Mouse (Mus musculus) kidney, postnatal 14 days (tissue): ENCODE measurements at regions not wholly inside any gene's neighbourhood (a gene's known extent, or its start where the extent isn't known, plus 50 kb on each side); places are given as distances from the start of the nearest gene placed in this dataset.

Experiments
- DNase-seq: peaks from one replicate; pipeline ENCODE4 v3.0.0; 2022; ENCODE audit warnings: mixed read lengths

DNA sequence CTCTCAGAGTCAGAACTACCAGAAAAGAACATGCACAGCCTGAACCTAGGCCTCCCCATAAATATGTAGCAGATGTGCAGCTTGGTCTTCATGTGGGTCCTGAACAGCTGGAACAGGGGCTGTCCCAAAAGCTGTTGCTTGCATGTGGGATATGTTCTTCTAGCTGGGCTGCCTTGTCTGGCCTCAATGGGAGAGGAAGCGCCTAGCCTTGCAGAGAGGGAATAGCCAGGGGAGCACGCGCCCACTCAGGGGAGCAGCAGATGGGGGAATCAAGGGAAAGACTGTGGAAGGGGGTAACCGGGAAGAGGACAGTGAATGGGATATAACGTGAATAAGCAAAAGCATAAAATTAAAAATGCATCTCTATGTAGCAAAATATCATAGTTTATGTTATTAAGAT lies 154.9 kb upstream of the Slc30a5 start:
- DNase-seq = no peak

DNA sequence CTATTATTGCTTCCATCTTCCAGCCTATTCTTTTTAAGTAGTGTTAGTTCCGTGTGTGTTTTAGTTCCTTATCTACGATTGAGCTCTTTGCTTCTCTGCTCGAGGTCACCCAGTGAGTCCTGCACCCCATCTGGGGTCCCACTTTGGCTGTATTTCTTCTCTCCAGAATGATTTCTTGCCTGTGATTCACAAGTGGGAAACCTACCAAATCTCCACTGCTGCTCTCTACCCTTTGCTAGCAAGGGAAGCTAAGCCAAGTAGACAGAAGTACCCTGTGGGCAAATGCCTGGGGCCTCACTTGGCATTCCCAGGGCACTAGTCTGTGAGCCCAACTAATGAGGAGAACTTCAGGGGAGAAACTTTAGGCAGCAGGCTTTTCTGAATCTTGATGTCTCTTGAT lies 142.5 kb upstream of the Slc30a5 start:
- no peak for DNase-seq

DNA sequence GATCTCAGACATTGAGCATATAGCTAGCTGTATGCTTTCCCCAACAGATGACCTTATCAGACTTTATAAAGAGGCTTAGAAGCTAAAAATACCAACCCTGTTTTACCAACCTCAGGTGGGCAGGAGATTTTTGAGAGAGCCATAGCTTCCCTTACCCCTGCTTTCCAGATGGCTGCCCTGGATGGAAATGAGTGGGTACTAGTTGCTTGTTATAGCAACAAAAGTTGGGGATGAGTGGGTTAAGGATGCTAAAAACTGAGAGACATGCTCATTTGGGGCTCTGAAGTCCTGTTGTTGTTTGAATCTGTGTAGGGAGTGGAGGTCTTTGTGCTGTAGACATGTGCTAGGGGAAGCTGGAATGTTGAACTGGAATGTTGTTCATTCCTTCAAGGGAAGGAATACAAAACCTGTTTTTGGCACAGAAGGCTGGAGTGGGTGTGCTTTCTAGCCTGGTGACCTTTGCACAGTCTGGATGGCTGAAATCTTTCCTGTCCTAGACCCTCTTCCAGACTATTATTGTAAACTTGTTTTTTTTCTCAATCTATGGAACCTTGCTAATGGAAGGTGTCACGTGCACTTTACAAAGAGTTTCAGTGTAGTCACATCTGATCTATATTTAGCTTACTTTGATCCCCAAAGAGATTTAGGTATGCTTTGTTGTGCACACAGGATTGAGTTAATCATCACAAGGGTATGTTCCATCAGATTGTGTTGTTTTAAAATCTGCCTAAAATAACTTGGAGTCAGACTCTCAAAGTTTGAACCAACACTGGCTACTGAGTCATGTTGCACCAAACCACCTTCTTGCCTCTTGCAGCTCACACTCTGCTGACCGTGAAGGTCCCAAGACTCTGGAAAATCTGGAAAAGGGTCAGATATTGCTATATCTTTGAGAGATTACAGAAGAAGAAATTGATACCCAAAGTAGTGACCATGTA lies 138.1 kb upstream of the Slc30a5 start:
- DNase-seq = peak; percentile 22

DNA sequence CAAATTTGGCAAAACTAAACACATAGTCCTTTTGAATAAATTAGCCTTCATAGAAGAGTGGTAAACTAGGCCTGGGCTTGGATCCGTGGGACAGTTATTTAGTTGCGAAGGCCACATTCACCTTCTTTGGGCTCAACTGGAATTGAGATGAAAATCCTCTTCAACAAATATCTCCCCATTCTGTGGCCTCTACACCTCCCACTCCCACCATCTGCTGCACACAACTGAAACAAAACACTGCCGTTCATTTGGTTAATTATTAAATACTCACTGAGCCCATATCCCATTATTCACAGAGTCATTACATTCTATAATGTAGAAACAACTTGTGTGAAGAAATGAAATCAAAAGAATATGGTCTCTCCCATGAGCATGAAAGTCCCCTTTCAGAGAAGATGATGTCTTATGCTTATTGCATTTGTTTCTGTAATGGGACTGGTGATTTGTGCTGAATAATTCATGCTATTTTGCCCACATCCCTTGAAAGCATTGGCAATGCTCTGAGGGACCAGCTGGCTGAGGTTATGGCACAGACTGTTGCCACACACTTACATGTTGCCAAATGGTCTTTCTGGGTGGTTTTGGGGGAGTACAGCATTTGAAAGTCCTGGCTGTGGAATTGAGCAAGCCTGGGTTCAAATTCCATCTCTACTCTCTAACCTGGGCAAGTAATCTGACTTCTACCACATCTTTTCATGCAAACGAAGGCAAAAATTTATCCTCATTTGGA lies 129.7 kb upstream of the Slc30a5 start:
- DNase-seq = no peak

DNA sequence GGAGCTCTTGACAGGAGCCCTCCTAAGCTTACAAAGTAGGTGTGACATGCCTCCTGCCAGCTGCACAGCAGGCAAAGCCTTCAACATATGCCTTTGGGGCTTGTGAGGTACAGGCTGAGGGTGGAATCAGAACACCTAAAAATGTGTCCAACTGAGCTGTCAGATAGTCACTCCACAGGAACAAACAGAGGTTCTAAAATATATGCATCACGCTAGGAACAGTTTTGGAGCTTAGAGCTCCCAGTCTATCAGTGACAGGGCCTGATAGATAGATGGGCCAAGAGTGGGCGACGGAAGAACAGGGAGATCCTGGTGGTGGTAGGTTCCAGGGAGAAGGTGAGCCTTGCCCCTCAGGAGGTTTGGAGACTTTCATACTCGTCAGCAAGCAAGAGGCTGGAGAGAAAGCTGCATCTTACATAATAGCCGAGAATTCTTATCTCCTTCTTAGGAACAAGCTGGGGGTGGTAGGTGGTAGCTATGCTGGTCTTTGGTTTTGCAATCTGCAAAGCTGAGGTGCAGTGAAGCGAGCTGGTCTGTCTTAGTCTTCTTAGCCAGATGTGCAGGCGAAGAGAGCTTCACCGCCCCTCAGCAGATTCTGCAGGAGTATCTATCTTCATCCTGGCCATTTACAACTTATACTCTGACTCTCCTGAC lies 121.5 kb upstream of the Slc30a5 start:
- no peak for DNase-seq

DNA sequence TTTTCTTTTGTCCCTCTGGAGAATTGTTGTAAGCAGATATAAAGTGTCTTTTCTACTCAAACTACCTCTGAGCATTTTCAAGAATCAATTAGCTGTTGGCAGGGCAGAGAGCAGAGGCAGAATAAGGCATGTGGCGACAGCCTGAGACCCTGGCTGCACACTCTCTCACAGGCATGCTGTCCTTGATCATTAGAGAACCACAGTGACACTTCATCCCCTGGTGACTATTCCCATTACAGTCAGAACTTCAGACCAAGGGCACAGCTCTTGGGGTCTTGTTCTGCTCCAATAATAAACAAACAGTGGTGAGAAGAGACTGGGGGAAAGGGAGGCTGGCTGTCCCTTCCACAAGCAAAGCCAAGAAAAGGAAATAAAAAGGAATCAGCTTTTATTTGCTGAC lies 120.9 kb upstream of the Slc30a5 start:
- DNase-seq = no peak

DNA sequence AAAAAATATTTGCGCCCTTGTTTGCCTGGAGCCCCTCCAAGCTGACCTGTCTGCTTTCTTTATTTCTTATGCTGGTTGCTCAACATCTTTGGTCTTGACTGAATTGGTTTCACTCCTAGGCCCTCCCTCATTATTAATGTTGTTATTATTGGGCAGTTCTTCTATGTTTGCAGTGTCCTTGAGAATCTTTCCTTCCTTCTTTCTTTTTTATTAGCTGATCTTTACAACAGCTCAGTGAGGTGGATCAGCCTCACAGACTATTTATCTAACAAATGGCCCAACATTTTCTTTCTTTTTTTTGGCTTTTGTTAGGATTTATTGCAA lies 117.9 kb upstream of the Slc30a5 start:
- DNase-seq = peak; percentile 18

DNA sequence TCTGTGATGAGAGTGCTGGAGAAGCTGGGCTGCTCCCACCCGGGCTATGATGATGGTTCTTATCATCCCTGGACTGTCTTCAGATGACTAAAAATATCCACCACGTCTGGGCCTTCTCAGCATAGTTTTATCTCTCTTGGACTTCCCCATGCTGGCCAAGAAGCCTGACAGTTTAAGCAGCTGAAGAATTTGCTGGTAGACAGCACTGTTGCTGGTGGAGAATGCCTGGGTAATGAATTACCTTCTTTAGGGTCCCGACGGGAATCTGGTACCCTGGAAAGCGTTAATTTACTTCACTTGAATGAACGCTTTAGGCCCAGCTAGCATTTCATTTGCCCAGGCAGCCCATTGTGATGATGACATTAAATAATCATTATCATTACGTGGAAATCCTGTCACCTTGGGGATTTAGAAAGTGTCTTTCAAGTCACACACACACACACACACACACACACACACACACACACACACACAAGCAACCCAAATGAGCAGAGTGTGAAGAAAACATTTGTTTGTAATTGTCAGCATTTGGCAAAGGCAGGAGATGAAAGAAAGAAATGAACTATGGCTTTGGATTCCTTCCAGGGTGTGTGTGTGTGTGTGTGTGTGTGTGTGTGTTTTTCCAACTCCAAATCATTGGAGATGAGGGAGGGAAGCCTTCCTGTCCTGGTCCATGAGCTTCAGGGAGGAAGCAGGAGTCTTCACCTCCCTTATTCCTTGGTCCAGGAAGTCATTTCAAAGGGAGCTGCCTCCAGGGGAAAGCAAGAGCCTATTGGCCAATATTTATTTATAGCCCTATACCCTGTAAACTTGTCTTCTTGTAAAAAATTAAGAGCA lies 117.3 kb upstream of the Slc30a5 start:
- peak; percentile 16 for DNase-seq

DNA sequence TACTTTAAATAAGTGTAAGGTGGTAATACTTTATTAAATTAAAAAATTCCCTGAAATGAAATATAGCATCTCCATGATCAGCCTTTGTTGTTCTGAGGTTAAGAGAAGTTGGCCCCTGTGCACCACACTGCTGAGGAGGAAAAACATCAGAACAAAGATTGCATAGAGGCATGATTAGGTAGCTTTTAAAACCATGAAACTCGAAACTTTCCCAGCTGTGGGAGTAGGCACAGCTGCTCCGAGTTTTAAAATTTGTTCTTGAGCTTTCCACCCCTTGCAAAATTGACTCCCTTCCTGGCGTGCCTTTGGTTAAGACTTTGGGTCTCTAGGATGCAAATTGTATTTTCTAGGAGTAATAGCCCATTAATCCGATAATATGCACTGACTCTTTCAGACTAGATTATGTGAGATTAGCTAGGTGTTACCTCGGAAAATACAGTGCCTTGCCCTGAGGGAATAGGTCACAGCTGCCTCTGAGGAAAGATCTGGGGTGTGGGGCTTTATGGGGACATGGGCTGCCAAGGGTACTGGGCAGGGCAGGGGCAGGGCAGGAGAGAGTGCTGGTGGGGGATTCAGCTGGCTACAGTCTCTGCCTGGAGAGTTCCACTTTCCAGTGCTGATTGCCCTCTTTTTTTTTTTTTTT lies 110.1 kb upstream of the Slc30a5 start:
- DNase-seq = no peak

DNA sequence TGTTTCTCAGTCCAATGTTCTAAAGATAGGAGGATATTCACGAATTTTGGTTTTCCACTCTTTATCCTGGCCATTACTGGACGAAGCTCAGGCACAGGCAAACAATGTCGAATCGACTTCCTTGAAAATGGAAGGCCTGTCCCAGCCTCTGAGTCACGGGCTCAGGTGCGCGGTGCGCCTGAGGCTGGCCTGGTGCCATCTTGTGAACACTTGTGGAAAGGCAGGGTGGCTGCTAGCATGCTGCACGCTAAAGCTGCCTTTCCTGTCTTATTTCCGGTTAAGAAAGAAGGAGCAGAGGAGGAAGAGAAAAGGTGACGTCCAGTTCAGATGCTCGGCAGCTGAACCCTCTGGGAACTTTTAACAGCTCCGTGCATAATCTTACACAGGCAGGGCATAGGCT lies 107.6 kb upstream of the Slc30a5 start:
- DNase-seq = peak; percentile 13

DNA sequence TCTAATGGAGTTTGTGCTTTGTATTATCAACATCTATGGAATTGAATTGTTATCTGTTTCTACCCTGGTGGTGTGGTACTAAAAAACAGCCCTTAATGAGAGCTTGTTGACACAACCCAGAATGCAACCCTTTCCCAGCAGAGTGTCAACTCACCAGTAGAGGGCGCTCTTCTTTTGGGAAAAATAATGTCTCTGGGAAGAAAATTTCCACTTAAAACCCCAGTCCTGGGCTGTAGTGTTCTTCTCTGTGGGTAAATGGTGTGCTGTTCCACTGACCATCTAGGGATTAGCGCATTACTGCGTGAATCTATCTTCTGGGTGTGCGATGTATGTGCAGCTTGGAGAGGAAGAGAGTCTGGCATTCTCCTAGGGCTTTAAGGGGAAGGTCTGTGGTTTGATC lies 106.5 kb upstream of the Slc30a5 start:
- peak; percentile 60 for DNase-seq

DNA sequence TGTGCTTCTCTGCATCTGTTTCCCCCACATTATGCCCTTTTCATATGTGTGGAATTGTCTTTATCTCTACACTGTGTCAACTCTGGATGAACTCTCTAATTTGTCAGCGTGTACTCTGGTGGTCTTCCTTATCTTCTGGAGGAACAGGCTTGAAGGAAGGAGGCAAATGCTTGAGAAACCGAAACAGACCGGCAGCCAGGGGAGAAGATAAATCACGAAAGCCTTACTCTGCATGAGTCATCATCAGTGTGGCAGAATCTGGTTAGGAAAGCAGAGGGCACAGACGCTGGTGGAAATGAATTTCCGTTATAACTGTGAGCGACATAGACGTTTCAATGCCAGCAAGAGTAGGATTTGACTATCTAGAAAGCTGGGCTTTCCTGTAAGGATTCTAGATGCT lies 100.0 kb upstream of the Slc30a5 start:
- no peak for DNase-seq

DNA sequence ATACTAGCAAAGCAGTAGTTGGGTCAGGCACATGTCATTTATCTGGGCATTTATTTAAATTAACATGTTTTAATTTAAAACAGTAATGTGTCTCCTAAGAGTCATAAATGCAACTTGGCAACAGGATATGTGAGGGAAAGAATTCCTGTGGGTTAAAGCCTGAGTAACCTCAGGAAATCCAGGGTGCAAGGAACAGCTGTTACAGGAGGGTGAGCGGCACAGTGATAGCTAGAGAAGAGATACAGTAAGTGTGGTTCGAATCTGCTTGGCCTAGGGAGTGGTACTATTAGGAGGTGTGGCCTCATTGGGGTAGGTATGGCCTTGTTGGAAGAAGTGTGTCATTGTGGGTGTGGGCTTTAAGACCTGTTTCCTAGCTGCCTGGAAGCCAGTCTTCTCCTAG lies 66.3 kb upstream of the Slc30a5 start:
- DNase-seq = no peak

DNA sequence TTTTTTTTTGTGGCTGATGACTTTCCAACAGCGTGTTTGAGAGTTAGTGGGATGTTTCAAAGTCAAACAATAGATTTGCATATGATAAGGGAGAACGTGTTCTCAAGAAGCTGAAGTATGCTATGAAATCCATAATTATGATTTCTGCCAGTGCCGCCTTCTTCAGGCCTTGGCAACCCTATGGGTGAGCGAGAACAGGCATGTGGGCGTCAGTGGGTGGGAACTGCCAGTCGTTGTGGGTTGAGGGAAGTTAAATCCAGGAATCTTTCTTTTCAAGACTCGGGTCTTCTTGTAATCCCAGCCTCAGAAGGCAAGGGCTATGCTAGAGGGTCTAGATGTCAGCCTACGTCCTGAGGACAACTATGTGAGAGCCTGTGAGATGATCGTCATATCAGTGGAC lies 60.6 kb upstream of the Slc30a5 start:
- no peak for DNase-seq

DNA sequence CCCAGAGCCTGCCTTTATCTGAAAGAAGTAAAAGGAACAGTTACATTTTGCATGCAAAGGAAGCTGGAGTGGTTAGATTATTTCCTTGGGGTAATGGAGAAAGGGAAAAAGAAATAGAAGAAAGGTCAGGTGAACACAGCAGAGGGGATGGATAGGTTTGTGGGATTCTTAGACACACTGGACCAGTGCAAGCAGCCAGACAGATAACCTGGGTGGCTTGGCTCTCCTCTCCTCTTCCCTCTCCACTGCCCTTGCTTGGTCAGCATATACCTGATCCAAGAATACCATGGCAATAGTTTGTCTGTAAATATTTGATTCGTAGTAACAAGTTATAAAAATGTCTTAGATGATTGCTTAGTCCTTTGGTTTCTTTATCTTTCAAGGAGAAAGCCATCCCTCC lies 59.9 kb upstream of the Slc30a5 start:
- DNase-seq = no peak

DNA sequence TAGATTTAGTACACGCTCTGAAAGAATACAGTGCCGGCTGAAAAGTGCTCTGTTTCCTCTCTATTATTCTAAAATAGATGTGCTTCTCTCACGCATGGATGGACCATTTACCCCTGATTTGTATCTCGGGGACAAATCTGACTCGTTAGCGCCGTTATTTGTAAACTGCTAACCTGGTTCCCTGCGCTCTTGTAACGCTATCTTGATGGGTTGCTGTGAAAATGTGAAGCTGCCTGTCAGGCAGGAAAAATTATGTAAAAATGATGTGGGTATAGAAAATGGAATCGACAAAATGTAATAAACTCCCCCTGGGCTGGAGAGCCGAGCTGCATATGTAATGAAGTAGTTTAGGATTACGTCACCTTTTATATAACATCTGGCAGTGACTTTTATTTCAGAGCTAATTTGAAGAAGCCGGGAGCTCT lies 59.4 kb upstream of the Slc30a5 start:
- no peak for DNase-seq

DNA sequence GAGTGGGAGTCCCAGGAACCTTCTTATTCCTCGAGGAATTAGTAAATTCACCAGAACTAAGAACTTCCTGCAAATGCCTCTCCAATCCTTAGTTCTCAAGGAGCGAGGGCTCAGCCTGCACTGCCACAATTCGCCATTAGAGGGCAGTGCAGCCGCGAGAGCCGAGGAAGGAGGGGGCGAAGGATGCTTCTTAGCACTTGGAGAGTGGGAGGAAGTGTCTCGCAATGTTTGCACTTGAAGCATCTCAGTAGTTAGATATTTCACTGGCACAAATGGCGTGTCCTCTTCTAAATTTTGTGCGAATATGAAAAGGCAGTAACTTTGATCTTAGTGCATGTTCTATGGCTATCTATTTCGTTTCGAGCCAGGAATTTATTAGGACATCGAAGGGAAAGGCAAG lies 59.0 kb upstream of the Slc30a5 start:
- DNase-seq = peak; percentile 65

DNA sequence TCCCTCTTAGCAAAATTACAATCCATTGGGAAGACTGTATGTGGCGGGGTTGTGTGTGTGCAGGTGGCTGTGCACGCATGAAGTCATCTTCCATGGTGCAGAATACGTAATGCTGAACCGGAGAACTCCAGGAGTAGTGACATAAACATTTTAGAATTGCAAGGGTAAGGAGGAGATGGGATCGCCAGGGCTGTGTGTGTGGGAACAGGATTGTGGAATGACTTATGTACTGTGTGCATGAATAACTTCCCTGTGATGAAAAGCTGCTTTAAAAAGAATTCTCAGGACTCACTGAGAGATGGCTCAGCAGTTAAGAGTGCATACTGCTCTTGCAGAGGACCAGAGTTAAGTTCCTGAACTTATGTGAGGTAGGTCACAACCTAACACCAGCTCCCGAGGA lies 57.2 kb upstream of the Slc30a5 start:
- DNase-seq = no peak

DNA sequence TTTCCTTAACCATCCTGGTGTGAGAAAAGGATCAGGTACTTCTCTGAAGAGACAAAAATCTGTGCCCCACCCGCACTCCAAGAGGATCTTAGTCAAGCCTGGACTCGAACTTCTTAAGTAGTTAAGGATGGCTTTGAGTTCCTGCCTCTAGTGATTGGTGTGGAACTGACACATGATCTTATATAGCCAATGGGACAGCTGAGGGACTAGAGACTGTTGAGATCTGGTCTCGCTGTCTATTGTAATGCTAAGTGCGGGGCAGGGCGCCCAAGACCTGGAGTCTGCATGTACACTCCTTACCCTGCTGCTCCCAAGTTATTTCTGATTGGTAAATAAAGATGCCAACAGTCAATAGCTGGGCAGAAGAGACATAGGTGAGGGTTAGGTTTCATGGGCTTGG lies 55.3 kb upstream of the Slc30a5 start:
- no peak for DNase-seq

DNA sequence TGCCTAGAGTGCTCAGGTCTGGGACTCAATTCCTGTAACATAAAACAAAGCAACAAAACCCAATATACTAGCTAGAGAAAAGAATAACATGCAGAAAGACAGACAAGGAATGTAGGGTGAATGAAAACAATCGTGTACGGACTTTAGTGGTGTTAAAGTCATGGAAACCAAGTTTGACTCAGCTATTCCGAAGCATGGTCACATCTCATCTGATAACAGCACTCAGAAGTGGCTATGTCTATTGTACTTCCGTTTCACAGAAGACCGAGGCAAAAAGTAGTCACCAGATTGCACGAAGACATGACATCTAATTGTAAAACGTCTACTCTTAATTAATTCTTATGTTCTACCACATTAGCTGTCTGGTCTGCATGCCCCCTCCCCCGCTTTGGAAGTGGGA lies 50.5 kb upstream of the Slc30a5 start:
- no peak for DNase-seq
